Mouse (Mus musculus) kidney, postnatal 0 days (tissue): Measurements from ENCODE around the gene Gna12. TPM values are rescaled to one million over a fixed set of nuclear protein-coding genes. Genes with fewer than 3 reads are reported as not detected.

Experiments used
- ATAC-seq: fragments of 200-750 bp; cut with Nextera tagmentation; replicated peaks from 2 replicates; pipeline ENCODE4 v1.8.0; 2017; ENCODE audit warnings: low read depth, moderate number of reproducible peaks, moderate TSS enrichment, moderate library complexity; ENCODE audit not compliant: low FRiP score
- DNase-seq: peaks from one replicate; pipeline ENCODE4 v3.0.0-alpha.2; 2016; ENCODE audit warnings: low spot score
- H3K27ac ChIP-seq: fragments of 300-500 bp; sonication (generic); 2 replicates; pipeline ENCODE4 v1.5.1; 2014; ENCODE audit warnings: mild to moderate bottlenecking
- H3K27me3 ChIP-seq: fragments of 300-500 bp; sonication (generic); 2 replicates; pipeline ENCODE4 v1.6.1; 2014; ENCODE audit warnings: low read length, mixed read lengths; ENCODE audit not compliant: insufficient read depth
- H3K36me3 ChIP-seq: fragments of 300-500 bp; sonication (generic); 2 replicates; pipeline ENCODE4 v1.6.1; 2014; ENCODE audit warnings: low read length, mixed read lengths; ENCODE audit not compliant: insufficient read depth
- H3K4me1 ChIP-seq: fragments of 300-500 bp; sonication (generic); replicated peaks from 2 replicates; pipeline ENCODE4 v1.6.1; 2014; ENCODE audit warnings: antibody characterized with exemption, low read length, mixed read lengths; ENCODE audit not compliant: insufficient read depth
- H3K4me2 ChIP-seq: fragments of 300-500 bp; sonication (generic); 2 replicates; pipeline ENCODE4 v1.6.1; 2014; ENCODE audit warnings: mild to moderate bottlenecking, low read length, moderate library complexity, mixed read lengths
- H3K4me3 ChIP-seq: fragments of 300-500 bp; sonication (generic); replicated peaks from 2 replicates; pipeline ENCODE4 v1.5.1; 2014; ENCODE audit warnings: low read depth, low read length
- H3K9ac ChIP-seq: fragments of 300-500 bp; sonication (generic); 2 replicates; pipeline ENCODE4 v1.6.1; 2014; ENCODE audit warnings: low read depth, low read length
- H3K9me3 ChIP-seq: fragments of 300-500 bp; sonication (generic); replicated peaks from 2 replicates; pipeline ENCODE4 v1.6.1; 2016; ENCODE audit warnings: low read length, inconsistent platforms, mixed read lengths
- CTCF ChIP-seq: IDR thresholded peaks from 2 replicates; pipeline ENCODE4 v1.5.1; 2016; ENCODE audit warnings: antibody characterized with exemption, low read depth, mild to moderate bottlenecking, moderate library complexity
- WGBS: fragments of 180-500 bp; shearing (Covaris S2); extraction: QIAGEN DNeasy Blood & Tissue Kit; methylation state at CpG from one replicate; pipeline ENCODE4 v1.1.7; 2014; 5-methylcytosine and 5-hydroxymethylcytosine counted together
- polyA plus RNA-seq: library from polyadenylated mRNA; unstranded; fragments of >200 nt; fragmentation: Nextera tagmentation; extraction: Ambion mirVana; gene quantifications from 2 replicates; pipeline ENCODE4 v1.2.1, GENCODE M21; 2015

Gna12 gene
- polyA plus RNA-seq: 28.1 and 48.8 TPM in 2 replicates

DNA sequence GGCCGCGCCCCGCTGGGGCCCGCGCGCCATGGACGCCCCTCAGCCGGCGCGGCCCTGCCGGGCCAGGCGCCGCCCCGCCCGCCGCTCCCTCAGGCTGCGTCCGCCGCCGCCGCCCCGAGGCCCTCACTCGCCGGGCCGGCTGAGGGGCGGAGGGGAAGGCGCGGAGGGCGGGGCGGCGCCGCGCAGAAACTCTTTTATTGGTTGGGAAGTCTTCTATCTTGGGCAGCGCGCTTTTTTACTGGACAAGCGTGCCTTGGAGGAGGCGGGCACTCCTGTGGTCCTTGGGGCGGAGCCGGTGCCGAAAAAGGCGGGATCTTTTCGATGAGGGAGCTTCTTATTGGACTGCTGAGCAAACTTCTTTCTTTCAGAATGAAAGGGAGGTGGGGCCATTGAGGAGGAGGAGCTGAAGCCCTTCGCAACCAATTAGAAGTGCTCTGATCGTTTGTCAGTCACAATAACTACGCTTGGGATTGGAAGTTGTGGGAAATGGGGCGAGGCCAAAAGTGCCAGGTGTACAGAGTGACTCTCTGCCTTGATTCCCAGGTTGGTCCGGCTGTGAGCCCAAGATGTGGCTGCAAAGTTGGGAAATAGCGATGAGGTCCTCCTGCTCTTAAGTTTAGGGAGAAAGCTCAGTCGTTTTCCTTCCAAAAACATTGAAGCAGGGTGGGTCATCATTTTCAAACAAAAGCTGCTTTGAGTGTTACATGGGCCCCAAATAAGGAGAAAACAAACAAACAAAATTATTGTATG lies at the start of gene Gna12:
Gene Gna12, minus strand, starts transcription at position 118 of the 750 bp plus-strand sequence.
- Histone ChIP-seq H3K36me3 (no peaks in the 10 kb centered on the region), H3K27me3 (no peaks in the 10 kb centered on the region), H3K4me2 (peak within 1 kb of the TSS; percentile 83), H3K4me3 (peak within 1 kb of the TSS; percentile 66), H3K9me3 (no peaks in the 10 kb centered on the region), H3K27ac (peak within 1 kb of the TSS; percentile 80), H3K4me1 (peaks cover 7% of the 10 kb centered on the region; the same call in 1 of the 2 replicates), H3K9ac (peak within 1 kb of the TSS; percentile 83)
- under 1% methylated on average over 48 of the region's 49 CpGs for WGBS
- peak; percentile 100 for DNase-seq
- TF ChIP-seq CTCF: no peak
- ATAC-seq: peak; percentile 98

DNA sequence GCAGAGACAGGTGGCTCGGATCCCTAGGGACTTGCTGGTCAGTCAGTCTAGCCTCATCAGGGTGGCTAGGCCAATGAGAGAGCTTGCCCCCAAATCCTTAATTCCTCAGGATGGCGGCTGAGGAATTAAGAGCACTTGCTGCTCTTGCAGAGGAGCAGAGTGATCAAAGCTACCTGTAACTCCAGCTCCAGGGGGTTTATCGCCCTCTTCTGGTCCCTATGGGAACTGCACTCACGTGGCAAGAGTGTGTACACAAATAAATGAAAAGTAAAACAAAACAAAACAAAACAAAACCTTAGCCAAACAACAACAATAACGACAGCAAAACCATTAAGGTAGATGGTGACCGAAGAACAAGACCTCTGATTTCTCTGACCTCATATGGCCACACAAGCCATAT lies 48.4 kb upstream of the Gna12 start:
- Histone ChIP-seq H3K4me2 (no peak overlapping the region), H3K36me3 (no peaks in the 10 kb centered on the region), H3K4me1 (no peaks in the 10 kb centered on the region), H3K9me3 (no peaks in the 10 kb centered on the region), H3K27ac (no peak overlapping the region), H3K27me3 (no peaks in the 10 kb centered on the region), H3K9ac (no peak overlapping the region), H3K4me3 (no peak overlapping the region)
- WGBS: 70% methylated on average over 6 of the region's 6 CpGs
- TF ChIP-seq CTCF: peak; percentile 50; the same call in 1 of the 2 replicates
- DNase-seq (no peak), ATAC-seq (no peak)

DNA sequence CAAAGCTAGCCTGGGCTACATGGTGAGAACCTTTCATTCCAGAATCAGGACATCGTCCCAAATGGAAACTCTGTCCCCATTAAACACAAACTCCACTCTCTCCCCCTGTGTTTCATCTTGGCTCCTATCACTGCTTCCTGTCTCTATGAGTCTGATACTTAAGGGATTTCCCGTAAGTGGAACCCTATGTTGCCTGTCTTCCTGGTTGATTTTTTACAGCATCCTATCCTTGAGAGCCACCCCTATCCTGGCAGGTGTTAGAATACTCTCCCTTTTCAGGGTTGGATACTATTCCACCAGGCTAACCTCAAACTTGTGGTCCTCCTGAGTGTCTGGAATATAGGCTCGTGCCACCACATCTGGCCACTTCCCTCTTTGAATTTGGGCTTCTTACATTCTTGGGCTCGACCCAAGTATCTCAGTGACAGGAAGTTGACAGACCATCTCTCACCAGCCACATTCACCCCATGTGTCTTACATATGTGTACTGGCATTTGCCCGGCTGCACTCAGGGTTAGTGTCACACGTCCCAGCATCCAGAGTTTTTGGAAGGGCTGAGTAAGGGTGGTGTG lies 43.6 kb upstream of the Gna12 start:
- Histone ChIP-seq H3K9ac (no peak overlapping the region), H3K9me3 (no peaks in the 10 kb centered on the region), H3K4me1 (peaks cover 10% of the 10 kb centered on the region), H3K27me3 (no peaks in the 10 kb centered on the region), H3K4me2 (peak overlapping the region; percentile 40; the same call in 1 of the 2 replicates), H3K27ac (no peak overlapping the region), H3K4me3 (no peak overlapping the region), H3K36me3 (no peaks in the 10 kb centered on the region)
- DNase-seq: no peak
- no peak for ATAC-seq
- WGBS: 76% methylated on average over 6 of the region's 6 CpGs
- no peak for TF ChIP-seq CTCF

DNA sequence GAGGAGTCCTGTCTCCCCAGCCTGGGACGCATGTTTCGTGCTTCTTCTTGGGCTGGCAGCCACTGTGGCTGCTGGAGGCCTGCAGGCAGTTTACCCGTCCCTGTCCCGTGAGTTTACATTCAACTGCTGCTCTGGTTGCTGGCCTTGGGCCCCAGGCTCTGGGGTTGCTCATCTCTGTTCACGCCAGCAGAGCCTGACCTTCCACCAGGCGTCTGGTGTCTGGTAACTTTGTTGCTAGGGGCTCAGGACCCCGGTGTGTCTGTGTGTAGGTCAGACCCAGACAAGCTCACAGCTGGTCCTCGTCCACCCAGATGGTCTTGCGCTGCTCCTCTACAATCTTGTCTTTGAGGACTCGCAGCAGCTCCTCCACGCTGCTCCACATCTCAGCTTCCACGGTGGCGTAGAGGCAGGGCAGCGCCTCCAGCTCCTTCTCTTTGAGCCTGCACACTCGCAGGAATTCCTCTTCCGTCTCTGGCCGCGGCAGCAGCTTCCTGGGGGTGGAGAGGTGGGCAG lies 42.9 kb upstream of the Gna12 start:
- peaks cover 10% of the 10 kb centered on the region for H3K4me1 ChIP-seq
- H3K27ac ChIP-seq: no peak overlapping the region
- DNase-seq: peak; percentile 55
- no peak; the same call in 1 of the 2 replicates for TF ChIP-seq CTCF
- no peaks in the 10 kb centered on the region for H3K27me3 ChIP-seq
- H3K36me3 ChIP-seq: no peaks in the 10 kb centered on the region
- H3K9me3 ChIP-seq: no peaks in the 10 kb centered on the region
- WGBS: 9% methylated on average over 18 of the region's 18 CpGs
- H3K4me3 ChIP-seq: no peak overlapping the region
- H3K9ac ChIP-seq: no peak overlapping the region
- peak overlapping the region; percentile 40 for H3K4me2 ChIP-seq
- 0 out of 2 replicates have a peak, but pooled peaks have one; percentile 12 for ATAC-seq

DNA sequence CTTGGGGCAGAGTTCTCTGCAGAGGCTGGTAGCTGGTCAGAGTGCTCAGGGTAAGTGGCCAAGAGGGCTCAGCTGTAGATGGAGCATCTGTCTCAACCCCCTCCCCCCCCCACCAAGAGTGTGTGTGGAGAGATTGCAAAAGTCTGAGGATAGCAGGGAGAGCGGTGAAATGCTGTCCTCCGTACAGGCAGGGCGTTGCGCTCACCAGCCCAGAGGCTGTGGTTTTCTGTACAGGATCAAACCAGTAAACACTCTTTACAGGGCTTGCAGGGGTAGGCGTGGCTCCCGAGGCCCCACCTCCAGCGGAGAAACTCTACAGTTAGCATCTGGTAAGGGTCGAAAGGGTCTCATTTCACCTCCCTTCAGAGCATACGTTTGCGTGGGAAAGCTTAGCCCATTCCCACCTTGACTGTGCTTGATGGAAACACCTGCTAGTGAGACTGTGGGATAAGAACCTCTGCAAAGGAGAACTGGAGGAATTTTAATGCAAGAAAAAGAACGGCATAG lies 42.4 kb upstream of the Gna12 start:
- H3K4me2 ChIP-seq: peak overlapping the region; percentile 40
- no peak overlapping the region for H3K9ac ChIP-seq
- DNase-seq: no peak
- H3K4me1 ChIP-seq: peaks cover 10% of the 10 kb centered on the region
- no peaks in the 10 kb centered on the region for H3K9me3 ChIP-seq
- WGBS: 25% methylated on average over 11 of the region's 11 CpGs
- peak; percentile 16; the same call in 1 of the 2 replicates for ATAC-seq
- no peak overlapping the region for H3K27ac ChIP-seq
- no peak for TF ChIP-seq CTCF
- H3K36me3 ChIP-seq: no peaks in the 10 kb centered on the region
- no peak overlapping the region for H3K4me3 ChIP-seq
- H3K27me3 ChIP-seq: no peaks in the 10 kb centered on the region

DNA sequence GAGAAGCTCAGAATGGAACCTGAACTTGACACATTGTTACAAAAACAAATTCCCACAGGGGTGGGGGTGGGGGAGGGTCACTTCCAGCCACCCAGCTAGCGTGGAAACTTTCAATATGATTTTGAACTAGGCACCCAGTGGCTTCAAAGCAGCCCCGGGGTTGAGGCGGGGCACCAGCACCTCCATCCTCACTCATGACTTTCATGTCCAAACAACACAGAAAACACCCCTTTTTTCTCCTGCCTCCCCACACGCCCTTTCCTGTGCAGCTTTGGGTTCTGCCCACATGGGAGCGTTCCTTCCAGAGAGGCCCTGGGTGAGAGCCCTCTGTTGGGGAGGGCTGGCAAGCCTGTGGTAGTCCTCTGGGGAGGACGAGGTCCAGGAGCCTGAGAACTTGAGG lies 41.0 kb upstream of the Gna12 start:
- no peak for ATAC-seq
- TF ChIP-seq CTCF: no peak
- Histone ChIP-seq H3K4me1 (peaks cover 10% of the 10 kb centered on the region), H3K36me3 (no peaks in the 10 kb centered on the region), H3K27me3 (no peaks in the 10 kb centered on the region), H3K27ac (no peak overlapping the region), H3K9me3 (no peaks in the 10 kb centered on the region), H3K4me3 (no peak overlapping the region), H3K4me2 (no peak overlapping the region), H3K9ac (no peak overlapping the region)
- DNase-seq: no peak
- 43% methylated on average over 6 of the region's 6 CpGs for WGBS
